Comparison of ENCODE assay signal across 29 mouse cellular contexts in genomic region chr11:25709892-25710291, GRCm38 (mm10).
DNase-seq lines count a peak whose midpoint lies in the region; ATAC-seq and TF ChIP-seq lines count a peak whose summit lies in the region.
"Had no signal": no experiment of that assay in that cellular context is flagged by ENCODE, and none has a peak within 500 bp of the region (broad histone marks: within the 10 kb centered on the region; RNA-seq: fewer than 3 reads in every experiment).

No protein-coding gene starts in this region.

- peaks cover 14% of the 10 kb centered on the region for H3K4me1 ChIP-seq in forebrain, embryonic 15.5 days
- H3K4me1 ChIP-seq in forebrain, embryonic 12.5 days, result 0 out of 2 replicates have a peak, but pooled peaks cover 2% of the 10 kb centered on the region
- no peaks in the 10 kb centered on the region for H3K4me1 ChIP-seq in forebrain, postnatal 0 days (ENCODE audit: insufficient read depth)
- H3K4me1 ChIP-seq: heart, embryonic 10.5 days; heart, embryonic 15.5 days; kidney, embryonic 15.5 days; liver, embryonic 12.5 days had no signal

- no peak overlapping the region for H3K4me2 ChIP-seq in forebrain, embryonic 15.5 days (replicated peaks)
- H3K4me2 ChIP-seq in forebrain, embryonic 12.5 days, result no peak overlapping the region
- H3K4me2 ChIP-seq in forebrain, postnatal 0 days (ENCODE audit: low read depth), result no peak overlapping the region
- H3K4me2 ChIP-seq: heart, embryonic 15.5 days; hindbrain, embryonic 13.5 days; kidney, embryonic 15.5 days; liver, embryonic 12.5 days; midbrain, embryonic 11.5 days; neural tube, embryonic 13.5 days had no signal

- no peak for TF ChIP-seq POLR2A in brain, embryonic 14.5 days (IDR thresholded peaks at IDR 0.05; ENCODE audit: borderline replicate concordance, extremely low read depth, insufficient read depth, insufficient read length, poor library complexity, severe bottlenecking)

- ATAC-seq in forebrain, embryonic 15.5 days (replicated peaks), result peak; percentile 86
- no peak for ATAC-seq in forebrain, embryonic 12.5 days (ENCODE audit: low FRiP score)
- peak; percentile 54 for ATAC-seq in forebrain, postnatal 0 days
- ATAC-seq: activated CD4-positive, CD25-positive, alpha-beta regulatory T cell, adult 4 months; liver, embryonic 12.5 days; liver, postnatal 0 days had no signal

- no peaks in the 10 kb centered on the region for H3K27me3 ChIP-seq in forebrain, embryonic 15.5 days
- H3K27me3 ChIP-seq in forebrain, embryonic 12.5 days, result no peaks in the 10 kb centered on the region
- no peaks in the 10 kb centered on the region for H3K27me3 ChIP-seq in forebrain, postnatal 0 days (ENCODE audit: insufficient read depth, low read length)
- H3K27me3 ChIP-seq: heart, embryonic 15.5 days; hindbrain, embryonic 13.5 days; kidney, embryonic 15.5 days; liver, embryonic 12.5 days; neural tube, embryonic 13.5 days had no signal

- no peak overlapping the region for H3K4me3 ChIP-seq in forebrain, embryonic 15.5 days
- no peak overlapping the region for H3K4me3 ChIP-seq in forebrain, embryonic 12.5 days (replicated peaks)
- no peak overlapping the region for H3K4me3 ChIP-seq in forebrain, postnatal 0 days (ENCODE audit: low read depth, low read length)
- H3K4me3 ChIP-seq: heart, embryonic 10.5 days; heart, embryonic 15.5 days; hindbrain, embryonic 13.5 days; kidney, embryonic 15.5 days; left cerebral cortex, adult 2 months; liver, embryonic 12.5 days; neural tube, embryonic 13.5 days had no signal

- H3K36me3 ChIP-seq in forebrain, embryonic 15.5 days, result no peaks in the 10 kb centered on the region
- no peaks in the 10 kb centered on the region for H3K36me3 ChIP-seq in forebrain, embryonic 12.5 days (replicated peaks)
- no peaks in the 10 kb centered on the region for H3K36me3 ChIP-seq in forebrain, postnatal 0 days (ENCODE audit: insufficient read depth)
- H3K36me3 ChIP-seq: heart, embryonic 10.5 days; heart, embryonic 15.5 days; hindbrain, embryonic 13.5 days; kidney, embryonic 15.5 days; liver, embryonic 12.5 days; neural tube, embryonic 13.5 days had no signal

- H3K9ac ChIP-seq in forebrain, embryonic 15.5 days (replicated peaks), result no peak overlapping the region
- no peak overlapping the region for H3K9ac ChIP-seq in forebrain, embryonic 12.5 days
- H3K9ac ChIP-seq in forebrain, postnatal 0 days, result no peak overlapping the region
- H3K9ac ChIP-seq: heart, embryonic 15.5 days; hindbrain, embryonic 13.5 days; kidney, embryonic 15.5 days; liver, embryonic 12.5 days; liver, postnatal 0 days; neural tube, embryonic 13.5 days had no signal

- no peak for TF ChIP-seq CTCF in brain, embryonic 14.5 days (IDR thresholded peaks at IDR 0.05; ENCODE audit: borderline replicate concordance, extremely low read depth, insufficient read depth, insufficient read length)
- no peak for TF ChIP-seq CTCF in forebrain, postnatal 0 days (IDR thresholded peaks at IDR 0.05; ENCODE audit: low read depth)

- peak; percentile 47 to 55 for DNase-seq in layer of hippocampus, postnatal 14 days (ENCODE audit: low spot score in 2 of 2)
- DNase-seq in layer of hippocampus, postnatal 36 days, result no peak
- DNase-seq in brain, embryonic 14.5 days (ENCODE audit: low read depth), result peak; percentile 77
- DNase-seq in forebrain, postnatal 0 days, result peak; percentile 52
- no peak for DNase-seq in thymus, postnatal 4 days
- DNase-seq: adrenal gland, adult 8-10 months; B cell, adult 2 months; cerebellum, adult 11-12 months; gastrocnemius, postnatal 14 days; heart, adult 11 months; kidney, adult 18-20 months; kidney, postnatal 25 days; liver, postnatal 0 days; lung, postnatal 36 days; right cerebral cortex, postnatal 4 days; thymus, adult 18-20 months; thymus, postnatal 25 days had no signal

- peak overlapping the region; percentile 50 for H3K27ac ChIP-seq in forebrain, embryonic 15.5 days (replicated peaks)
- H3K27ac ChIP-seq in forebrain, embryonic 12.5 days, result no peak overlapping the region
- H3K27ac ChIP-seq in forebrain, postnatal 0 days (ENCODE audit: low read depth, low read length), result peak overlapping the region; percentile 36; the same call in 1 of the 2 replicates
- H3K27ac ChIP-seq: heart, embryonic 10.5 days; heart, embryonic 15.5 days; hindbrain, embryonic 13.5 days; kidney, embryonic 15.5 days; liver, embryonic 12.5 days; neural tube, embryonic 13.5 days; stomach, postnatal 0 days had no signal

- H3K9me3 ChIP-seq in forebrain, embryonic 15.5 days, result no peaks in the 10 kb centered on the region
- no peaks in the 10 kb centered on the region for H3K9me3 ChIP-seq in forebrain, embryonic 12.5 days
- H3K9me3 ChIP-seq in forebrain, postnatal 0 days (ENCODE audit: low read length), result no peaks in the 10 kb centered on the region
- H3K9me3 ChIP-seq: heart, embryonic 10.5 days; heart, embryonic 15.5 days; hindbrain, embryonic 13.5 days; kidney, embryonic 15.5 days; liver, embryonic 12.5 days; neural tube, embryonic 13.5 days had no signal

- WGBS in forebrain, embryonic 15.5 days, result 62% methylated on average over 4 of the region's 4 CpGs
- 85% methylated on average over 4 of the region's 4 CpGs for WGBS in forebrain, embryonic 12.5 days
- WGBS in forebrain, postnatal 0 days, result 50% methylated on average over 4 of the region's 4 CpGs

Comparison
In these comparisons a context has a peak if more than half of its experiments do, and no peak if none do; other contexts are left out.
1. DNase-seq: peak in layer of hippocampus, postnatal 14 days (2 of 2), brain, embryonic 14.5 days (single experiment) and forebrain, postnatal 0 days (single experiment); none in layer of hippocampus, postnatal 36 days (0 of 2) and thymus, postnatal 4 days (single experiment).